Mouse (Mus musculus): ENCODE measurements at regions not wholly inside any gene's neighbourhood (a gene's known extent, or its start where the extent isn't known, plus 50 kb on each side); places are given as distances from the start of the nearest gene placed in this dataset.
A peak's percentile ranks its signal among the peaks of the same experiment; 100 is the strongest.

DNA sequence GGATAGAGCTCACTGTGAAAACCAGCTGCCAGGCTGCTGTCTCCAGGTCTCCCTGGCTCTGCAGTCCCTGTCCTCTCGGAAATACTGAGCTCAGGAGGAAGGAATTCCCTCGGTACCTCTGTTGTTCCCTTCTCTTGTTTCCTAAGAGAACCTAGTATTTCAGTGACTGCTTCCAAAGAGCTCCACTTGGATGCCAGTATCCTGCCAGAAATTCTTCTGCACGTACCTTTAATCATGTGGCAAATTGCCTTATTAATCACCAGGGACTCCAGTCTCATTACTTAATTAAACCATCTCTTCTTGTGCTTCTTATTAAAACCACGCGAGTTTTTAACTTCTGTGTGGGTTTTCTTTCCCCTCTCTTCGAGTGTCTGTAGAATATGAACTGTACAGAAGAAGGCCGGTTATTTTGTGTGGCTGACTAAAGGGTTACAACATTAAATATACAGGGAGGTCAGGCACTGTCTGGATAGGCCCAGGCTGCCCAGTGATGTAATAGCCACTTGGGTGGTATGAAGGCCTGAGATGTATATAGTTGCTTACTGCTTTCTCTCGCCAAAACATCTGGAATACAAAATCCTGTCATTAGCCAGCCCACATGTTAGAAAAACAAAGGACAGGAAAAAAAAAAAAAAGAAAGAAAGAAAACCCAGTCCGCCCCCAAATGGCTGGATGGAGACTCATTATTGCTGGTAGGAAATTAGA, 183.2 kb downstream of the Gm10260 start:
- WGBS: 13% methylated on average over 9 of the region's 9 CpGs
- no peaks in the 10 kb centered on the region for H3K36me3 ChIP-seq (ENCODE audit: control insufficient read depth, insufficient read depth, low read length)
- no peaks in the 10 kb centered on the region for H3K27me3 ChIP-seq (ENCODE audit: control insufficient read depth, insufficient read depth, low read length)
- 0 out of 2 replicates have a peak overlapping the region, but pooled peaks have one; percentile 3 for H3K4me2 ChIP-seq (replicated peaks; ENCODE audit: low read depth, low read length, severe bottlenecking)
- ATAC-seq (ENCODE audit: low FRiP score, low read depth) (peak; percentile 81), DNase-seq (ENCODE audit: low spot score) (peak; percentile 71)
- no peak for TF ChIP-seq POLR2A (IDR thresholded peaks at IDR 0.05; ENCODE audit: borderline replicate concordance, extremely low read depth, insufficient read depth, insufficient read length)
- H3K9me3 ChIP-seq (ENCODE audit: control insufficient read depth, low read length): no peaks in the 10 kb centered on the region
- no peak overlapping the region for H3K9ac ChIP-seq (ENCODE audit: low read depth, low read length, severe bottlenecking)
- peaks cover 30% of the 10 kb centered on the region for H3K4me1 ChIP-seq (ENCODE audit: control insufficient read depth, insufficient read depth, low read length)
- H3K4me3 ChIP-seq (replicated peaks; ENCODE audit: low read length): no peak overlapping the region
- H3K27ac ChIP-seq (replicated peaks; ENCODE audit: low read depth, low read length): peak overlapping the region; percentile 11; the same call in 1 of the 2 replicates

DNA sequence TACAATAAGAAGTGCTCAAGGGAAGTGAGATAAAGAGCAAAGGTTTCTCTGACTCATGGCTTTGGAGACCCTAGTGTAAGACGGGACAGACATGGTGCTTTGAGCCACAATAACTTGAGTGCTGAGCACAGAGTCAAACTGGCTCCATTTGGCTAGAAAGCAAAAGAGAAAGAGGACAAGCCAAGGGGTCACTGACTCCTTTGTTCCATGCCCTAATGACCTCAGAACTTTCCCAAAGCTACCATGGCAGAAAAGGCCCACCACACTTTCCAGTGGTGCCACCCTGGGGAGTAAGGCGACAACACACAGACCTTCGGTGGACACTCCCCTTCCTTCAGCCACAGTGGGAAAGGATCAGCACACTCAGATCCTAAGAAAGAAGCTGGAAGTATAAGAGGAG, 186.8 kb downstream of the Gm10260 start:
- WGBS: 74% methylated on average over 3 of the region's 3 CpGs
- H3K4me1 ChIP-seq (ENCODE audit: control insufficient read depth, insufficient read depth, low read length): peaks cover 16% of the 10 kb centered on the region
- H3K9ac ChIP-seq (ENCODE audit: low read depth, low read length, severe bottlenecking): no peak overlapping the region
- no peak overlapping the region for H3K4me3 ChIP-seq (replicated peaks; ENCODE audit: low read length)
- no peak for TF ChIP-seq POLR2A (IDR thresholded peaks at IDR 0.05; ENCODE audit: borderline replicate concordance, extremely low read depth, insufficient read depth, insufficient read length)
- no peak overlapping the region for H3K4me2 ChIP-seq (replicated peaks; ENCODE audit: low read depth, low read length, severe bottlenecking)
- H3K9me3 ChIP-seq (ENCODE audit: control insufficient read depth, low read length): no peaks in the 10 kb centered on the region
- no peaks in the 10 kb centered on the region for H3K36me3 ChIP-seq (ENCODE audit: control insufficient read depth, insufficient read depth, low read length)
- no peak for DNase-seq (ENCODE audit: low spot score)
- H3K27ac ChIP-seq (replicated peaks; ENCODE audit: low read depth, low read length): no peak overlapping the region
- no peak for ATAC-seq (ENCODE audit: low FRiP score, low read depth)
- H3K27me3 ChIP-seq (ENCODE audit: control insufficient read depth, insufficient read depth, low read length): no peaks in the 10 kb centered on the region

DNA sequence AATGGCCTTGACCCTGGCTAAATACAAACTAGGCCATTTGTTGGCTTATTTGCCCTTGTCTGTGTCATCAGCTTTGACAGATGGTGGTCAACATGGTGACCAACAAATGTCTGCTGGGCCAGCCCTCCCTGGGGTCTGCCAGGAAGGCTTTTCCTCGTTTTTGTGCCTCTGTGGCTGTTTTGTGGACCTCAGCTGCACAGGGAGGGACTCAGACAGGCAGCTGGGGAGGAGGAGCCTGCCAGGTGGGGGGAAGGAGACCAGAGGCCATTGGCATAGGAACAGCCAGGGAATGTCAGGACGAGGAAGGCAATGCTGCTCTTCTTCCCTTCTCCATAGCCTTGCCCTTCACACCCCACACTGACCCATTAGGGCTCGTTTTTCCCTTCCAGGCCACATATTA, 188.1 kb downstream of the Gm10260 start:
- peaks cover 12% of the 10 kb centered on the region for H3K4me1 ChIP-seq (ENCODE audit: control insufficient read depth, insufficient read depth, low read length)
- WGBS: 53% methylated on average over 3 of the region's 3 CpGs
- no peak overlapping the region for H3K9ac ChIP-seq (ENCODE audit: low read depth, low read length, severe bottlenecking)
- H3K27me3 ChIP-seq (ENCODE audit: control insufficient read depth, insufficient read depth, low read length): no peaks in the 10 kb centered on the region
- no peak for DNase-seq (ENCODE audit: low spot score)
- no peak for ATAC-seq (ENCODE audit: low FRiP score, low read depth)
- H3K36me3 ChIP-seq (ENCODE audit: control insufficient read depth, insufficient read depth, low read length): no peaks in the 10 kb centered on the region
- H3K27ac ChIP-seq (replicated peaks; ENCODE audit: low read depth, low read length): no peak overlapping the region
- TF ChIP-seq POLR2A (IDR thresholded peaks at IDR 0.05; ENCODE audit: borderline replicate concordance, extremely low read depth, insufficient read depth, insufficient read length): no peak
- no peaks in the 10 kb centered on the region for H3K9me3 ChIP-seq (ENCODE audit: control insufficient read depth, low read length)
- no peak overlapping the region for H3K4me2 ChIP-seq (replicated peaks; ENCODE audit: low read depth, low read length, severe bottlenecking)
- no peak overlapping the region for H3K4me3 ChIP-seq (replicated peaks; ENCODE audit: low read length)

DNA sequence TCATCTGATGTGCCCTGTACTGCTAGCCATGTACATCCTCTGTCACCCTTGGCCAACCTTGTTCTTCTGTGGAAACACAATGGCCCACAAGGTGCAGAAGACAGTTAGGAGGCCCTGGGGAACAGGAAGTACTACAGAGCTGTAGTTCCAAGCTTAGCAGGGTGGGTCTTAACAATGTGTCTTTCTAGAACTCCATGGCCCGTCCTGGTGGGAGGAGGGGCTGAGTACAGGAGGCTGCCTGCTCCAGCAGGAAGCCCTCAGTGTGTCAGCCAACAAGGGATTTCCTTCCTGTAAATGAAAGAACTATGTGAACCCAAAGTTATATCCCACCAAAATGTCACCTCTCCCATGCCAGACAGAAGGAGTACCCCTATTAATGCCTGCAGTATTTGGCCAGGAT, 190.4 kb downstream of the Gm10260 start:
- Histone ChIP-seq H3K4me3 (replicated peaks; ENCODE audit: low read length) (no peak overlapping the region), H3K36me3 (ENCODE audit: control insufficient read depth, insufficient read depth, low read length) (no peaks in the 10 kb centered on the region), H3K4me1 (ENCODE audit: control insufficient read depth, insufficient read depth, low read length) (peaks cover 3% of the 10 kb centered on the region; the same call in 1 of the 2 replicates), H3K27me3 (ENCODE audit: control insufficient read depth, insufficient read depth, low read length) (no peaks in the 10 kb centered on the region), H3K9ac (ENCODE audit: low read depth, low read length, severe bottlenecking) (no peak overlapping the region), H3K4me2 (replicated peaks; ENCODE audit: low read depth, low read length, severe bottlenecking) (no peak overlapping the region), H3K27ac (replicated peaks; ENCODE audit: low read depth, low read length) (no peak overlapping the region), H3K9me3 (ENCODE audit: control insufficient read depth, low read length) (no peaks in the 10 kb centered on the region)
- no peak for TF ChIP-seq POLR2A (IDR thresholded peaks at IDR 0.05; ENCODE audit: borderline replicate concordance, extremely low read depth, insufficient read depth, insufficient read length)
- ATAC-seq (ENCODE audit: low FRiP score, low read depth) (no peak), DNase-seq (ENCODE audit: low spot score) (no peak)
- WGBS: 41% methylated on average over 1 of the region's 1 CpGs

DNA sequence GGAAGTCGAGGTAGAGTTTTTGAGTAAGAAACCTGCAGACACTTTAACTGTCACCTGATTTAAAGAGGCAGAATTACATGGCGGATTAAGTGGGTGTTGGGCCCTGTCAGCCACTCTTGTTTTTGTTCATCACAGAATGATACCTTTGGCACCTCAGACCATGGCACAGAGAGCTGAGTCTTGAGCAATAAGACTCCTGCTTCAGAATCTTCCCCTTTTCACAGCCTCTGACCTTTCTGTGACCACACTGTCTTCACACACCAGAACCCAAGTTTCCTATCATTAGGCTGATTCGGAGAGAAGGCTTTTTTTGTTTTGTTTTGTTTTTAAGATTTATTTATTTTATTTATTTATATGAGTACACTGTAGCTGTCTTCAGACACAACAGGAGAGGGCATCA, 192.8 kb downstream of the Gm10260 start:
- Histone ChIP-seq H3K36me3 (ENCODE audit: control insufficient read depth, insufficient read depth, low read length) (no peaks in the 10 kb centered on the region), H3K9me3 (ENCODE audit: control insufficient read depth, low read length) (no peaks in the 10 kb centered on the region), H3K4me2 (replicated peaks; ENCODE audit: low read depth, low read length, severe bottlenecking) (no peak overlapping the region), H3K4me3 (replicated peaks; ENCODE audit: low read length) (no peak overlapping the region), H3K9ac (ENCODE audit: low read depth, low read length, severe bottlenecking) (no peak overlapping the region), H3K27ac (replicated peaks; ENCODE audit: low read depth, low read length) (no peak overlapping the region), H3K4me1 (ENCODE audit: control insufficient read depth, insufficient read depth, low read length) (no peaks in the 10 kb centered on the region), H3K27me3 (ENCODE audit: control insufficient read depth, insufficient read depth, low read length) (no peaks in the 10 kb centered on the region)
- WGBS: 77% methylated on average over 3 of the region's 3 CpGs
- ATAC-seq (ENCODE audit: low FRiP score, low read depth): no peak
- no peak for TF ChIP-seq POLR2A (IDR thresholded peaks at IDR 0.05; ENCODE audit: borderline replicate concordance, extremely low read depth, insufficient read depth, insufficient read length)
- DNase-seq (ENCODE audit: low spot score): no peak
